Mouse (Mus musculus) kidney, postnatal 10 days (tissue): Measurements from ENCODE around the gene Tiam2.
"Not testable (repeated sequence)": the region's sequence is repeated elsewhere in the genome, so short reads cannot be mapped to it uniquely, and the experiment has no call there.

Experiments
- DNase-seq: peaks from one replicate; pipeline ENCODE4 v3.0.0; 2021; ENCODE audit warnings: mixed read lengths

Tiam2 gene

DNA sequence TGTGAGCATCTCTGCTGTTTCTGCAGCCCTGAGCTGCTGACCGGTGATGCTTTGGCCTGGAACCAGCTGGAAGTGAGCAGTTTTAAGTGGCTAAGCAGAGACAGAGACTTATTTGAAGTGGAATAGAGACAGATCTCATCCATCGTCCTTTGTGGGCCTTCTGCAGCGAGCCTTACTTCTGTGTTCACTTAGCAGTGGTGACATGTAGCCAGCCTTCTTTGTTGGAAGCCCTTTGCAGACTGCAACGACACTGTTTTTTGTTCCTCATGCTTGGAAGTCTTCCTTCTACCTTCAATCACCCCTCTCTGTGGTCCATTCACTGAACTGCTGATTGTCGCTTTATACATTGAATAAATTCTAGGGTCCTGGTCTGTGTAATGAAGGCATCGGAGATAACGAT is 18.5 kb downstream of the Tiam2 start:
- no peak for DNase-seq

DNA sequence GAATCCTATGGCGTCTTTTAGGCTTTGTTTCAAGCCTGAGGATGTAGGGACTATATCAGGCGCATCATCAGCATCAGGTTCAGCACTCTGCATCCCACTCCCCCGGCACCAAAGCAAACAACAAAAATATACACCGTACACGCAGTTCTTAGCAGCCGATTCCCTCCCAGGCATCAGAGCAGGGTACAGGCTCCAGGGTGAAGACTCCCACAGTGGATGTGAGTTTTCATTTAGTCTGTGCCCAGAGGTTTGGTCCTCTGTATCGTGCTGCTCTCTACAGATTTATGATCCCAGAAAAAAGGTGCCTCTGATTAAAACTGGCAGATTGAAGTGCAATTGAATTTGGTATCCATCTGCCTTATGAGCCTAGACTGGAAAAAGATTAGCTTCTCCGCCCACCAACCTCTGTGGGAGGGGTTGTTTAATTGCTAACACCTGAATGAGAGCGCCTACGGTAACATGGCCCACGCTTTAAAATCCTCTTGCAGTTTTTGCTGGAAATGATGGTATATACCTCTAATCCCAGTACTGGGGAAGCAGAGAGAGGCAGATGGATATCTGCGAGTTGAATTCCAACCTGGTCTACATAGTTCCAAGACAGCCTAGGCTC is 19.0 kb downstream of the Tiam2 start:
- DNase-seq = no peak

DNA sequence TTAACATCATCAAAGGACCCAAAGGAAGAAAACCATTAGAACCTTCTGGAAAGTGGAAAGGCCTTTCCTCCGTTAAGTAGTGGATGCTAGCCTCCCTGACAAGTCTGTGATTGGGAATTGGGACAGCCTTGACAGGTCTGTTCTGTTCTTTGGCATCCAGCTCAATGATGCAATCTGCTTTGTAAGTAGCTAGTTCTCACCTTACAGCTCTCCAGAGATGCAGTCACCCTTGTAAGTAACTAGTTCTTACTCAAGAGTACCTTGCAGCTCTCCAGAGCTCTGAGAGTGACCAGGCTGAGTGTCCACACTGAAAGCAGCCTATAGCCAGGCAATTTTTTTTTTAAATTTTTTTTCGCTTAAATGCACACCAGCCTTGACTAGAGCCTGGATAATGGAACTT is 21.4 kb downstream of the Tiam2 start:
- no peak for DNase-seq

DNA sequence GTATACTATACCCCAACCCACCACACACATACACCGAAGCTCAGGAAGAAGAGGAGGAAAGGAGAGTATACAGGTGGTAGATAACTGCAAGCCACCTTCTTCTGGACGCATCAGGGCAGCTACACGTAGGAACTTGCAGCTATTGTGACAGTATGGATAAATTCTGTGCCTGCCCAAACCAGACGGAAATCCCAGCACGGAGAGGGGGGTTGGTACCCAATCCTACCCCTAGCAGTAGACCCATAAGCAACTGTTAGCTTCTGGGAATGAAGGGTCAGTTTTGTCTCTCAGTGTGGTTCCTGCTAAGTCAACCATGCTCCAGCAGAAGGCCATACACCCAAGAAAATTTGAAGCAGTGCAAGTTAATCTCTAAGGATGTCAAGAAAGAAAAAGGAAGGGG is 23.0 kb downstream of the Tiam2 start:
- DNase-seq = no peak

DNA sequence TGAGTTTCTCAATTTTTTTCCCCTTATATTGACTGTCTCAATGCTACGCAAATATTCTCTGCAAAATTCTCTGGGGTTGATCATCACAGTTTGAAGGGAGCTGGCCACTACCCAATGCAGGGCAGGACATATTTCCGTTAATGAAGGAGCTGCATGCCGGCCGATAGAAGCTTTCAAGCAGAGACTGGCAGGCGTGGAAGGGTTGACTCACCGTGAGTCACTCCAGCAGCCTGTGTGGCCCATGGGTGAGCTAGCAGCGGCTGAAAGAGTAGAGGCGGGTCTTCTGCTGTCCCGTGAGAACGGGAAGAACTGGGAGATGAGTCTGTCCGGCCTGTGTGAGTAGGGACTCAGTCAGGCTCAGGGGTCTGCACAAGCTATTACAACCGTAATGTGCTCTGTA is 23.6 kb downstream of the Tiam2 start:
- no peak for DNase-seq

DNA sequence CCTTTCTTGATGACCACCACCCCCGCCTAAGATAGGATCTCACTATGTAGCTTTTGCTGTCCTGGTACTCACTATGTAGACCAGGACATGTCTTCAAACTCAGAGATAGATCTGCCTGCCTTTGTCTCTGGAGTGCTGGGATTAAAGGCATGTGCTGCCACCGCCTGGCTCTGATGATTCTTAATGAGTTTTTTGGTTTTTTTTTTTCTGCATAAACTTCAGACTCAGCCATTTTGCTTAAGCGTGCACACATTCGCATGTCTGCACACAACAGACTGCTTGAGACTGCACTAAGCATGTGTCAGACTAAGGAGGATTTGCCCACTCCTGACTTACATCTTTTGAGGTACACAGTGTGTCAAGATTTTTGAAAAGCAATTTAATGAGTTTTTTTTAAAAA is 24.0 kb downstream of the Tiam2 start:
- no peak for DNase-seq

DNA sequence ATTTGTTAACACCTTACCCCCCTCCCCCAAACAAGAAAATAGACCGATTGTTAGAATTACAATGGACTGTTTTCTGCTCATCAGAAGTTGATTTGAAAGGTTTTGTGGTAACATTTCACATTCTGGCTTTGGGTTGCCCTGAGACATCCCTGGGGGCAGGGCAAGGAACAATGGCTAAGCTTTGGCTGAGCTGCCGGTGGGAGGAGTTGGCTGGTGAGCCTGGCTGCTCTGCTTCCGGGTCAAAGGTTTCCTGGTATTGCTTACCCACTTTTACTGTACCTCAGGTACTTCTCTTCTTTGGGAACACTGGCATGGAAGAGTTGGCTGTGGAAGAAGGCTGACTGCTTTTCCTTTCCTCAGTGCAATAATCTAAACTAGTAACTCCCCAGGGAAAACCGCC is 25.3 kb downstream of the Tiam2 start:
- peak; percentile 37 for DNase-seq

DNA sequence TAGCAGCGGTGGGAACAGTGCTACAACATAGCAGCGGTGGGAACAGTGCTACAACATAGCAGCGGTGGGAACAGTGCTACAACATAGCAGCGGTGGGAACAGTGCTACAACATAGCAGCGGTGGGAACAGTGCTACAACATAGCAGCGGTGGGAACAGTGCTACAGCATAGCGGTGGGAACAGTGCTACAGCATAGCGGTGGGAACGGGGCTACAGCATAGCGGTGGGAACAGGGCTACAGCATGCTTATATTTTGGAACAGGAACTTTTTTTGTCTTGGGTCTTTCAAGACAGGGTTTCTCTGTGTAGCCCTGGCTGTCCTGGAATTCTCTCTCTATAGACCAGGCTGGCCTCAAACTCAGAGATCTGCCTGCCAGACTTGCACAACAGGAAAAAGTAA is 26.8 kb downstream of the Tiam2 start:
- DNase-seq = not testable (repeated sequence)

DNA sequence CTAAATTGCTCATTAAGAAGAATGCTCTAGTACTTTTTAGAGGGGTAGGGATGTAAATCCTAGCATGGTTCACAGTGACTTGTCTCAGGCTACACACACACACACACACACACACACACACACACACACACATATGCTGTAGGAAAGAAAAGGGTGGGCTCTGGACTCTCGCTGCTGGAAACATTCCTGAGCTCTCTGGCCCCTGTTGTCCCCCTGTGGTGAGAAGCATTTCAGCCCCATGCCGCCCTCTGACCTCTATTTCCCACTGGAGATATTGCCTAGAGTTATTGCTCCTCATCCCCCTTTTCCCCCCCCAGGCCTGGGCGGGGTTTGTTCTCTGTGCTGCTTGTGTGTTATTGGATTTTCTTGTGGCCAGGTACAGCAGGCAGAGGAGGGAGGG is 28.5 kb downstream of the Tiam2 start:
- peak; percentile 52 for DNase-seq

DNA sequence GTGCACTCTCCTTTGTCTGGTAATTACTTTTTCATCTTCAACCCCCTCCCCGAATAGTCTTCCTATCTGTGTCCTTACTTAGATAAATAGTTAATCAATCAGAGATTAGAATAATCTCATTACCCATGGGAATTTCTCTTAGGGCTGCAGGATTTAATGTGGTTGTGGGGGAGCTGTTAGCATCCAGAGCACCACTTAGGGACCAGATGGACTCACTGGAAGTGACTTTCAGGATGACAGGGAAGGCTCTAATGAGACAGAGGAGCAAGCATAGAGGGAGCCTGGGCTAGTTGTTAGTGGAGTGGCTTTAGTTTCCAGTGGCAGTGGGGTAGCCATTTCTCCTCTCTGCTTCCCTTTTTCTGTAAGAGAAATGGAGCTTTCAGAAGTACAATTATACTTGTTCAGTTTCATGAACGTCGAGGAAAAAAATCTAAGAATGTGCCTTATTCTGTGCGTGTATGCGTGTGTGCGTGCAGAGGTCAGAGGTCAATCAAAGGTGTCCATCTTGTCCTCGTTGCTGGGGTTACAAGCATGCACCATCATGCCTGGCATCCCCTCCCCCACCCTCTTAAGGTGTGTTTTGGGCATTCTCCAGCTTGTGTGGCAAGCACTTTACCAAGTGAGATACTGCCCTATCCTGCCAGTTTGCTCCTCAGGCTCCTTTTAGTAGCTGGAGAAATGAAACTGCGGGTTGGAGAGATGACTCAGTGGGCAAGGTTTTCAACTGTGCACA is 30.4 kb downstream of the Tiam2 start:
- no peak for DNase-seq

DNA sequence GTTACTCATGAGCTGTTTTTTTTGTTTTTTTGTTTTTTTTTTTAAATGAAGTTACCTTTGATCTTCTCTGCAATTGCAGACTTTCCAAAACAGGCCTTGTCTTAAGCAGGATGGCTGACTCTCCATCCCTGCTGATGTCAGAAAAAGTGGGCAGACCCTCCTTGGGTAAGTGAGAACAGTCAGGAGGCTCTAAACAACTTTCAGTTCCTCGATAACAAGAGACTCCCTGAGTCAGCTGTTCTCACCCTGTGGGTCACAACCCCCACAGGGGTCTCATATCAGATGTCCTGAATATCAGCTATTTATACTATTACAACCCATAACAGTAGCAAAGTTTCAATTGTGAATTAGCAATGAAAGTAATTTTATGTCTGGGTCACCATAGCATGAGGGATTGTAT is 33.9 kb downstream of the Tiam2 start:
- DNase-seq = no peak

DNA sequence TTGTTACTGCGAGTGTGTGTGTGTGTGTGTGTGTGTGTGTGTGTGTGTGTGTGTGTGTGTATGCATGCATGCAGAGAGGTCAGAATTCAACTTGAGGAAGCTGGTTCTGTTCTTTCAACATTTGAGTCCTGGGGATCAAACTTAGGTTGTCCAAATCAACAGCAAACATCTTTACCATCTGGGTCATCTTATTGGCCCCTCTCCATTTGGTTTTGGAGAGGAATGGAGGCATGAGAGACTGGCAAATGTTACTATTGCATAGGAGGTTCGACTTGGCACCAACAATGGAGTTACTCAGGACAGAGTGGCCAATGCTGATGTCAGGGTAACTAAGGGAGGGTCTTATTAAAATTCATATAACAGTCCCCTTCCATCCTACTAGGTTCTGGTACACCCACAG is 35.4 kb downstream of the Tiam2 start:
- no peak for DNase-seq

DNA sequence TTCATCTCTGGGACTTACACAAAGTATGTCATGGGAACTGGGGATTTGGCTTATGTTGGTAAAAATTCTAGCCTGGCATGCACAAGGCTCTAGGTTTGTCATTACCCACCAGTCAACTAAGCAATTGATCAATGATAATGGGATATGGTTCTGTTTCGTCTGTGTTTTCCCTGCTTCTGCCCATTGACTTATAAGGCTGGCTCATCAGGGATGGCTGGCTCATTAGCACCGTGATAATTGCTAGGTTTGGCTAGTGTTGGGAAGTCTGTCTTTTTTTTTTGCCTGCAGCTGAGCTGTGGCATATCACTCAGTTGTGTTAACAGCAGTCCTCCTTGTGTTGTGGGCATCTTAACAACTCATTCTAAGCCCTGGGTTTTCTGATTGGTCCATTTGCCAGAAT is 36.8 kb downstream of the Tiam2 start:
- DNase-seq = no peak

DNA sequence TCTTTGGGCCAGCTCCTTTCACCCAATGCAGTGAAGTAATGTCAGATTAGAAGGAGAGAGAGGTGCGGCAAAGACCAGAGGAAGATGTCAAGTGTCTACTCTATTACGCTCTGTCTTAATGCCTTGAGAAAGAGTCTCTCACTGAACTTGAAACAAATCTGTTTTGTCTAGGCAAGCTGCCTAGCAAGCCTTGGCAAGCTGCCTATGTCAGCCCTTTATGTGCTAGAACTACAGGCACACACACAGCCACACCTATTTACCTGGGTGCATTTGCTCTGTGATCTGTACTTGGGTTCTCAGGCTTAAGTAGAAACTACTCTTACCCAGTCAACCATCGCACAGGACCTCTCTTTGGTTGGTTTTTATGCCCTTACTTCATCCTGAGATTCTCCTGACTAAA is 40.4 kb downstream of the Tiam2 start:
- DNase-seq = peak; percentile 25

DNA sequence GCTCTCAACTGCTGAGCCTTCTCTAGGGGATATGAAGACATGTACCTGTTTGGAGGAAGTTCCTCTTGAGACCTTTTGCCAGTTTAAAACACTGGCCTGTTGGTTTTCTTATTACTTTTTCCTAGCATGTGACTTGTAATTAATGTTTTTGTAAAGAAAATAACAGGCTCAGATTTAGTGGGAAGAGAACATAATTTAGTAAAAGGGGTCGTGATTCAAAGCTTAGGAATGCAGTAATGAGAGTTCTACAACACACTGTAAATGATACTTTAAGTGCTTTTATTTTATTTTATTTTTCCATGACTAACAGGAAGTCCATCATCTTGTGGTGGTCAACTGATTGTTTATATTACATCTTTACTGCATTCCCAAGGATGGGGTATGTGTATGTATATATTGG is 42.0 kb downstream of the Tiam2 start:
- no peak for DNase-seq

DNA sequence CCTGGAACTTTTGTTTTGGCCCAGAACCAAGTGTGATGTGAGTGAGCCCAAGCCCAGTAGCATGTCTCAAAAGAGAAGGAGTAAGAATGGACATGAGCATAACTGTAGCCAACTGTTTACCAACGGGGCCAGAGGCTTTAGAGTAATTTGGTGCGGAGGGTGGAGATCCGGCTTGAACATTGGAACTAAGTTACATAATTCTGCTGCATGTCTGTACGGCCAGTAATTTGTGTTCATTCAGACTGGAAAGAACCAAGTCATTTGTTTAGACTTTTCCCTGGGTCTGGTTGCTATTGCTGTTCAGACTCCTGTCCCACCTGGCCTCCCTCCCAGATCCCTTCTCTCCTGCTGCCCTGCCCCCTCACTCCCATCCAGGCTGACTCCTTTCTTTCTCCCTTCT is 43.3 kb downstream of the Tiam2 start:
- DNase-seq = no peak

DNA sequence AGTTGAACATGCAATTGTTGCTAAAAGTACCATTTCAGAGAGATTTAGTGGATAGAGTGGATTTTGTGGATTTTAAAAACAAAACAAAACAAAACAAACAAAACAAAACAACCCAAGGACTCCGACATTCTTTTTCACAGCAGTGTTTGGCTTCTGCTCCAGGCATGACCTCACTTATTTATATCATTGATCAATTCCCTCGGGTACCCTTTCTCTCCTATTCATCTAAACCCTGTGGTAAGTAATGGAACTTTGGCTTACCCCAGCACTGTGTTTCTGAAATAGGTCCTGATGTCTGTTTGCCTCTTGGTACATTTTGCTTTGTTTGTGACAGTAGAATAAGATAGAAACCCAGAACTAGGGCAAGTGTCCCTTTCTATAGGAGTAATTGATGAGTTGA is 52.2 kb downstream of the Tiam2 start:
- DNase-seq = no peak

DNA sequence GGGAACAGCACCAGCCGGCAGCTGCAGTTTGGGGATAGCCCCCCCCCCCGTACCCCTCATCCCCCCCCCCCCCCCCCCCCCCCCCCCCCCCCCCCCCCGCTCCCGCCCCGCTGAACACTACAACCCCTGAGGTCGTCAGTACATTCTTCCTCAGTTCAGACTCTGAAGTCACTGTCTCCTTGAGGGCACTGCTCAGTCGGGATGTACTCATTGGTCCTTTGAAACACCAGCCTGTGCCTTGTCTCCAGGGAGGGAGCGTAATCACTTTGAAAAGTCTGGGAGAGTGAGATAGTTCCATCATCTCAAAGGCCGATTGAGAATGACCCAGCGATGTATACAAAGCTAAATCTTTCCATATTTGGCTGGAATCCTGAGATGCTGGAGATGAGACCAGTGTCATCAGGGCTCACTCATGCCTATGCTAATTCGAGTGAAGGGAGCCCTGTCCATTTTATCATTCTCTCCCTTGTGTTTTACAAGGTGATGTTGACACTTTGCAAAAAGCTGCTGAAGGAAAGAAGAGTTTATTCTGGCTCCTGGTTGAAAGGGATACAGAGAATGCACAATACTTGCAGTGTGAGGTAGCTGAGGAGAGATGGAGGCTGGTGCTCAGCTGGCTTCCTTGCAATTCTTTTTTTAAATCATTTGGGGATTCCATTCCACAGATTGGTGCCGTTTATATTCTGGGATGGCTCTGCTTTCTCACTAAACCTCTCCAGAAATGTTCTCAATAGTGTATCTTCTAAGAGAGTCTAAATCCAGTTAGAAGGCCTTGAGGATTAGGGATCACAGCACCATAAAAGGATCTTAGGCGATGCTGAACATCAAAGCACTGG is 53.6 kb downstream of the Tiam2 start:
- no peak for DNase-seq

DNA sequence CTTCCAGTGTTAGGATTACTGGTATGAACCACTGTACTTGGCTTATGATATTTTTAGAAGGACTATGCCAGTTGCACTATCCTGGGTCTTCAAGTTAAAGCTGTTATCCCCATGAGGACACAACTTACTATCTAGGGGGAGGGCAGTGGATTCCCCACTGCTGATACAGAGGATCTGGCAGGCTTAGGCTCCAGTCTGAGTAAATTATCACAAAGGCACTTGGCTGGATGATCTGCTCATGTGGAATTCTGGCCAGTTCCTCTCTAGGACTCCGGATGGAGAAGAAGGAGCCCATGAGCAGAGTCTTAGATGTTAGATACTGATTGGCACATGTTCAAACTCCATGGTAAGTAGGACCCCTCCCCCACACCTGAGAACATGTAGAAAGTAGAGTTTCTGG is 59.0 kb downstream of the Tiam2 start:
- DNase-seq = no peak

DNA sequence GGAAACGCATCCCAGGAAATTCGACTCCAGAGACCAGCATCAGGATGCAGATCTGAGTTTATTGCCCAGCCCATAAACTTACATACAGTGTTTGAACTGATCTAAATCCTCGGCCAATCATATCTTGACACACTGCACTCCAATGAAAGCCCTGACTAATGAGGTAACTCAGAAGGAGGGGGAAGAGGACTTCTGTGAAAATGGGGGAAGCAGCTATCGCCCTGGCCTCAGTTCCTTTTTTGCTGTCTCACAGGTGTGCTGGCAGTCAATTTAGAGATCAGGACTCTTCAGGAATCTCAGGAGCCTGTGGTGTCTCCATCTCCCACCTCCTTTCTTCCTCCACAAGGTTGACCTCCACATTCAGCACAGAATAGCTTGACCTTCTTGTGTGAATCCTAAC is 61.4 kb downstream of the Tiam2 start:
- no peak for DNase-seq

DNA sequence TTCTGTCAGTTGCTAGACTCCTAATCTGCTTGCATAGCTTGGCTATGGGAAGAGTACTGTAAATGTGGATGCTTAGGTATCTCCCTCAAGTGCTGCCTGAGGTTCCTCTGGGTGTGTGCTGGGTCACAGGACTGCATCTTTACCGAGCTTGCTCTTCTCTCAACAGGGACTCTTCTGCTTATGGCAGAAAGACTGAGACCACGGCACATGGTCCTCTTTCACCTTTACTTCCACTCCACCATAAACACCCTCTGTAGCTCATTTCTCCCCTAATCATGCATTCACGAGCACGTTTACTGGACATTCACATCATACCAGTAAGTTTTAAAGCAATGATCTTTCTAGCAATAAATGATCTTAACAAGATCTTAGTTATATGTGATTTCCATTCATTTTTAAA is 63.4 kb downstream of the Tiam2 start:
- DNase-seq = no peak

DNA sequence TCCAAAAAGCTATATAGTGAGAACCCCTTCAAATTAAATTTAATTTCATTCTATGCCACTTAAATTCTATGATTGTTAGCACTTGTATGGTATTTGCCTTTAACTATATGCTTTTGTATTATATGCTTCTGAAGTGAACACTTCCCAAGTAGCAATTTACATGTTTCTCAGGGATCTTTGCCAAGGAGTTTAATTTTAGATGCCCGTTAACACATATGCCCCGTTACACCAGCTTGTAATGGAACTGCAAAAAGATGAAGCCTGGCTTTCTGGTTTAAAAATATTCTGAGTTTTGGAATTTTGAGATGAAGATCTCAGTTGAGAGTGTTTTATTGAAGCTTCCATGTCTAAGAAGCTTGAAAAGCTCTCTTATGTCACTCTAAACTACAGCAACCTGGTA is 67.6 kb downstream of the Tiam2 start:
- no peak for DNase-seq

DNA sequence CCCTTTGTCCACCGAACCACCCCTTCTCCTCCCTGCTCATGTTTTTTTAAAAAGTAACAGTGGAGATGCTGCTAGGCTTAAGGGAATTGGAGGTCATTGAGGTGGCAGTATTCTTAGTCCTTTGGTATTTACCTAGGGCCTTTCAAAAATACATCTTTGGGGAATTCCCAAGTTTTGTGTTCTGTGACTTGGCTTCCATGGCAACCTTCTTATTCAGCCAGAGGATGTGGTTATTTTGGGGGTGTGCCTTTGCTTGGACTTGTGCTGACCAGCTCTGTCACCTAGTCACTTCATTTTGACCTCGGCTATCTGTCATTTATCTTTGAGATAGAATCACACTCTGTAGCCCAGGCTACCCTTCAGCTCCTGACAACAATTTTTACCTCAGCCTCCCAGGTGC is 68.6 kb downstream of the Tiam2 start:
- DNase-seq = no peak

DNA sequence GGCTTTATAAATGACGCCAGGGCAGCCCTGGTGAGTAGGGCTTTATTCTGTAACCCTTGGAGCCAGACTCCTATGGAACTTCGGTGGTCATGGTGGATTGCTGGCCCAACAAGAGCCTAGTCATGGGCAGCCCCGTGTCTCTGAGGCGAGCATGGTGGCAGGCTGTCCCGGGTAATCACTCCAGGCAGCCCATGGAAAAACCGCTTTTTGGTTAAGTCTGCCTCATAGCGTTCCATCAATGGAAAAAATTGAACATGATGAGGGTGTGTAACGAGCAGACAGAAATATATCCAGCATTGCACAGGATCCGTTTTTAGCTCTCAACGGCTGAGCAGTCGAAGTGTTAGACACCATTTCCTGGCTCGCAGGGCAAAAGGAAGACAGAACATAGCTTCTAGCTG is 70.5 kb downstream of the Tiam2 start:
- no peak for DNase-seq
